Mouse (Mus musculus): ENCODE results near the gene Cyth1.
A peak's percentile ranks its signal among the peaks of the same experiment; 100 is the strongest.

The Cyth1 gene

DNA sequence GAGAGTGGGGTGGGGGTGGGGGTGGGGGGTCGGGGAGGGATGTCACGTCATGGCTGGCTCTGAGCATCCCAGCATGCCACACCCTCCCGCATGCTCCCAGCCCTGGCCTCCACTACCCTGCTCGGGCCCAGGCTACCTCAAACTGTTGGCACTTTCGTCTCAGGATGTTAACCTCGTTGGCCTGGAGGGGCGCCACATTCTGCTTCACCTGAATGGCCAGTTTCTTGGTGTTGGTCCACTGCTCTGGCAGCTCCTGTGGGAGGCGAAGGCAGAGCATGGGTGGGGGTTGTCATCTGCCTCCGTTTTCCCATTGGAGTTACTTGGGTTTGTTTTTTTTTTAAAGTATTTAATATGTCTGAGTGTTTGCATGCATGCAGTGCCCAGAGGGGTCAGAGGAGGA, 147.3 kb downstream of the Cyth1 start:
- no peak for DNase-seq

- no peak for DNase-seq
These were observed 151.7 kb downstream of the Cyth1 start for GRCm38 (mm10) chr11:118096736-118097135.

- DNase-seq: no peak
These were observed 153.4 kb downstream of the Cyth1 start for GRCm38 (mm10) chr11:118095004-118095403.

DNA sequence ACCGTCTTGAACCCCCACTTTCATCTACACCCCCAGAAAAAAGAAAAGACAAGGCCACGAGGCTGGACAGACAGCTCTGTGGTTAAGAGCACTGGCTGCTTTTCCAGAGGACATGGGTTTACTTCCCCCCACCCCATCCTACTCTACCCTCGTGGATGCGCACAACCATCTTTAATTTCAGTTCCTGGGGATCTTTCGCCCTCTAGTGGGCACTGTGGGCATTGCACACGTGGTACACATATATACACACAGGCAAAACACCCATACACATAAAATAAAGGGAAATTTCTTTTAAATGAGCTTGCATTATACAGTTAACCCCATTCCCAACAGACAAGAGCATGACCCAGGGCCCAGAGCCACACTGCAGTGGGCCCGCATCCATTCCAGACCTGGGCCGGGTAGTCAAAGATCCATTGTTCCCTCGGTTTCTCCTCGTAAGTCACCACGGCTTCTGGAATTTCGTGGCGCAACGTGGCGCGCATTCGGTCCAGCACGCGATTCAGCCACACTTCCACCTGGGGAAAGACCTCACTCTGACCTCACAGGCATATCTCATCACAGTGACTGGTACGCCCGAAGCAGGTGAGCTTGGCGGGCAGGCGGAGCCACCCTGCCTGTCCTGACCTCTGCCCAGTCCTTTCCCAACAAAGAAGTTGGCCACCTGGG, 157.3 kb downstream of the Cyth1 start:
- no peak for DNase-seq

DNA sequence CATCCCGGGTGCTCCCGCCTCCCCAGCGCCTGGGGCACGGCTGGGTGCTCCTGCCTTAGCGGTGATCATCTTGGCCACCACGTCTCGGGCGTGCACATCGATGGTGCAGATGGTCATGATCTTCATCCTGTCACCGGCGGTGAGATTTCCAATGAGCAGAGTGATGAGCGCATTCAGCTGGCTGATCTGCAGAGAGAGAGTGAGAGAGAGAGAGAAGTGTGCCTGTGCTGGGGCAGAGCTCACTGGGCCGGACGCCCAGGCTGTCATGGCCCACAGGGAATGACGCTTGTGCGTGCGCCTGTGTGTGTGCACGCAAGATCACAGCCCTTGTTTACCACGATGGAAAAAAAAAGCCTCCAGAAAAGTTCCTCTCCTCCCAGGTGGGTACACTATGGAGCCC, 159.5 kb downstream of the Cyth1 start:
- DNase-seq: no peak

GRCm38 (mm10) chr11:118085961-118086360, 162.4 kb downstream of the Cyth1 start:
- peak; percentile 27 to 62 for DNase-seq

- DNase-seq: no peak
These were observed 163.2 kb downstream of the Cyth1 start for GRCm38 (mm10) chr11:118085176-118085575.

DNA sequence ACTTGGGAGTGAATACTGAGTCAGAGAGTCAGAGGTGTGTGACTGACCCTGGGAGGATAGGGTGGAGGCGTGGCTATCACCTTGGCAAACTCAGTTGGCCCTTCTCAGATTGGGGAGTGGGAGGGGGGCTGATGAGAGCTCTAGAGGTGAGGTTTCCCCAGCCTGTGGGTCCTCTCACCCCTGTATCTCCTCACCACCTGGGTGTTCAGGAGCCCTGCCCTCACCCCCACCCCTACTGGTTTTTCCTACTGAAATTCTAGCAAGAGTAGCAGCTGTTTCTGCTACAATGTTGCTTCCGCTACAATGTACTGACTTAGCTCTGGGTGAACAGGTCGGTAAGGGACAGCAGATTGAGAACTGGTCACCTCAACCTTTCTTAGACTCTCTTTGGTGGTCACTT, 164.1 kb downstream of the Cyth1 start:
- no peak for DNase-seq

GRCm38 (mm10) chr11:118083811-118084210, 164.6 kb downstream of the Cyth1 start:
- peak; percentile 66 to 70 for DNase-seq

GRCm38 (mm10) chr11:118082294-118082693, 166.1 kb downstream of the Cyth1 start:
- DNase-seq: no peak
